Mouse (Mus musculus): ENCODE data around the gene Selenok. TPM values are rescaled to one million over a fixed set of nuclear protein-coding genes. Genes with fewer than 3 reads are reported as not detected.

Gene Selenok
- polyA plus RNA-seq, 1 experiment from 2014 or later = 150 TPM

DNA sequence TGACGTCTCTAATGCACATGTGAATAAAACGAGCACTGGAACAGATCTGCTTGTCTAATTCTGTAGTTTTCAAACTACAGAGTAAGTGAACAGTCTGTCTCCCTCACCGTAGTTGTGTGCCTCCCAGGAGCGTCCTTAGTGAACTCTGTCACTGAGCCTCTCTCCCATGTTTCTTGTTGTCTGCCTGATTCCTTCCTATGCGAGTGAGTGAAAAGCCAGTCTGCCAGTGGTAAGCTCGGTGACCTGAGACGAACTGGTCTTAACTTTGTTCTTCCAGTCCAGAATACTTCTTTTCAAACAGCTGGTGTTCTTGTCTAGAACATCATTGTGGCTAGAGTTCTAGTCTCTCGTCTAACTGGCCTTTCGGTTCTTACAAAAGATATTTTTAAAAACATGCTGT, 19.6 kb downstream of the Selenok start:
- Histone ChIP-seq H3K9me3 (ENCODE audit: low read length) (no peaks in the 10 kb centered on the region), H3K4me2 (ENCODE audit: low read depth, low read length) (no peak overlapping the region), H3K4me3 (ENCODE audit: low read depth, low read length) (no peak overlapping the region), H3K36me3 (replicated peaks; ENCODE audit: insufficient read depth, low read length) (peaks cover 88% of the 10 kb centered on the region), H3K9ac (replicated peaks) (no peak overlapping the region), H3K27ac (ENCODE audit: low read depth) (no peak overlapping the region), H3K4me1 (ENCODE audit: insufficient read depth) (no peaks in the 10 kb centered on the region), H3K27me3 (ENCODE audit: insufficient read depth, low read length) (no peaks in the 10 kb centered on the region)
- no peak for TF ChIP-seq EP300 (IDR thresholded peaks at IDR 0.05; ENCODE audit: low read depth)
- no peak for TF ChIP-seq CTCF (IDR thresholded peaks at IDR 0.05; ENCODE audit: low read depth)
- ATAC-seq (no peak), DNase-seq (no peak)
- WGBS (ENCODE audit: insufficient replicate concordance) = 88% methylated on average over 9 of the region's 9 CpGs

GRCm38 (mm10) chr14:29988337-29988736, 20.2 kb downstream of the Selenok start:
- no peaks in the 10 kb centered on the region for H3K27me3 ChIP-seq (ENCODE audit: insufficient read depth, low read length)
- H3K36me3 ChIP-seq (replicated peaks; ENCODE audit: insufficient read depth, low read length) = peaks cover 90% of the 10 kb centered on the region
- no peak overlapping the region for H3K4me2 ChIP-seq (ENCODE audit: low read depth, low read length)
- H3K27ac ChIP-seq (ENCODE audit: low read depth) = no peak overlapping the region
- no peak overlapping the region for H3K9ac ChIP-seq (replicated peaks)
- no peaks in the 10 kb centered on the region for H3K4me1 ChIP-seq (ENCODE audit: insufficient read depth)
- DNase-seq (no peak), ATAC-seq (no peak)
- H3K9me3 ChIP-seq (ENCODE audit: low read length) = no peaks in the 10 kb centered on the region
- TF ChIP-seq CTCF (IDR thresholded peaks at IDR 0.05; ENCODE audit: low read depth) (no peak), EP300 (IDR thresholded peaks at IDR 0.05; ENCODE audit: low read depth) (no peak)
- H3K4me3 ChIP-seq (ENCODE audit: low read depth, low read length) = no peak overlapping the region
- WGBS (ENCODE audit: insufficient replicate concordance) = 85% methylated on average over 4 of the region's 4 CpGs

GRCm38 (mm10) chr14:29994976-29995375, 26.9 kb downstream of the Selenok start:
- Histone ChIP-seq H3K9me3 (ENCODE audit: low read length) (no peaks in the 10 kb centered on the region), H3K27ac (ENCODE audit: low read depth) (peak overlapping the region; percentile 79), H3K36me3 (replicated peaks; ENCODE audit: insufficient read depth, low read length) (peaks cover 48% of the 10 kb centered on the region), H3K4me2 (ENCODE audit: low read depth, low read length) (no peak overlapping the region), H3K9ac (replicated peaks) (no peak overlapping the region), H3K27me3 (ENCODE audit: insufficient read depth, low read length) (no peaks in the 10 kb centered on the region), H3K4me1 (ENCODE audit: insufficient read depth) (peaks cover 21% of the 10 kb centered on the region), H3K4me3 (ENCODE audit: low read depth, low read length) (no peak overlapping the region)
- WGBS (ENCODE audit: insufficient replicate concordance) = 87% methylated on average over 4 of the region's 4 CpGs
- DNase-seq (no peak), ATAC-seq (no peak)
- TF ChIP-seq EP300 (IDR thresholded peaks at IDR 0.05; ENCODE audit: low read depth) = no peak
- no peak for TF ChIP-seq CTCF (IDR thresholded peaks at IDR 0.05; ENCODE audit: low read depth)

DNA sequence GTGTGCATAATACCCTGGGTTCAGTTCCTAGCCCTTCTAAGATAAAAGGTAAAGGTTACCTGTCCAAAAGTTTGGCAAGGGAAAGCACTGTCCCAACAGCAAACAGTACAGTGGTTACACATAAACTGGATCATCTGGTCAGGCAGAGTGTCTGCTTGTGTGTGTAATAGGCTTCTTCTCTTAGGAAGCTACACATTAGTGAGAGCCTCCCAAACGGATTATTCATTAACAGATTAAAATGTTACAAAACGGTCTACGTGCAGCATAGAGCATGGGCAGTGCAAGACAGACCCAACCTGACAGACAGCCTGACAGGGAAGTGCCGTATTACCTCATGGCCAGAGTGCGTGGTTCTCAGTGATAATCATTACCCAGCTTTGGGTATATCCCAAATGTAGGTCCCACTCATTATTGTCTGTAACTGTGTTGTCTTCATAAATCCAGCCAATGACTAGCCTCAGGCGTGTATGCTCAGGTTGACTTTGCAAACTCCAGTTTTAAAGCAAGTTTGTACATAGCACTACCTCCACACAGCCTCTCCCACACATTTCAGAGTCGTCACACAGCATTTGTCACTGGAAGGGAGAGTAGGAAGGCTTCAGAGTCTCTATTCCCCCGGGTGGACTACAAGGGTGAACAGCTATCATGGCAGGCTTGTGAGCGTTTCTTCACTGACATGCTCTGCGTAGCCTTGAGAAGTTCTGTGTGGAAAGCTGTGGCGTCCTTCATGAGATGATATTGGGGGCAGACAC, 28.1 kb downstream of the Selenok start:
- H3K27me3 ChIP-seq (ENCODE audit: insufficient read depth, low read length) = no peaks in the 10 kb centered on the region
- H3K4me2 ChIP-seq (ENCODE audit: low read depth, low read length) = no peak overlapping the region
- H3K36me3 ChIP-seq (replicated peaks; ENCODE audit: insufficient read depth, low read length) = peaks cover 37% of the 10 kb centered on the region
- peak; percentile 40 for DNase-seq
- 70% methylated on average over 11 of the region's 11 CpGs for WGBS (ENCODE audit: insufficient replicate concordance)
- H3K4me1 ChIP-seq (ENCODE audit: insufficient read depth) = peaks cover 21% of the 10 kb centered on the region
- TF ChIP-seq CTCF (IDR thresholded peaks at IDR 0.05; ENCODE audit: low read depth) (no peak), EP300 (IDR thresholded peaks at IDR 0.05; ENCODE audit: low read depth) (peak; percentile 52; the same call in 1 of the 2 replicates)
- no peaks in the 10 kb centered on the region for H3K9me3 ChIP-seq (ENCODE audit: low read length)
- ATAC-seq = peak; percentile 93
- peak overlapping the region; percentile 85 for H3K27ac ChIP-seq (ENCODE audit: low read depth)
- no peak overlapping the region for H3K9ac ChIP-seq (replicated peaks)
- H3K4me3 ChIP-seq (ENCODE audit: low read depth, low read length) = no peak overlapping the region

GRCm38 (mm10) chr14:29997345-29997744, 29.2 kb downstream of the Selenok start:
- no peak overlapping the region for H3K4me2 ChIP-seq (ENCODE audit: low read depth, low read length)
- ATAC-seq (no peak), DNase-seq (no peak)
- H3K9me3 ChIP-seq (ENCODE audit: low read length) = no peaks in the 10 kb centered on the region
- no peak overlapping the region for H3K4me3 ChIP-seq (ENCODE audit: low read depth, low read length)
- peaks cover 24% of the 10 kb centered on the region for H3K4me1 ChIP-seq (ENCODE audit: insufficient read depth)
- TF ChIP-seq CTCF (IDR thresholded peaks at IDR 0.05; ENCODE audit: low read depth) = no peak
- peak overlapping the region; percentile 85 for H3K27ac ChIP-seq (ENCODE audit: low read depth)
- no peak overlapping the region for H3K9ac ChIP-seq (replicated peaks)
- H3K36me3 ChIP-seq (replicated peaks; ENCODE audit: insufficient read depth, low read length) = peaks cover 31% of the 10 kb centered on the region
- H3K27me3 ChIP-seq (ENCODE audit: insufficient read depth, low read length) = no peaks in the 10 kb centered on the region

DNA sequence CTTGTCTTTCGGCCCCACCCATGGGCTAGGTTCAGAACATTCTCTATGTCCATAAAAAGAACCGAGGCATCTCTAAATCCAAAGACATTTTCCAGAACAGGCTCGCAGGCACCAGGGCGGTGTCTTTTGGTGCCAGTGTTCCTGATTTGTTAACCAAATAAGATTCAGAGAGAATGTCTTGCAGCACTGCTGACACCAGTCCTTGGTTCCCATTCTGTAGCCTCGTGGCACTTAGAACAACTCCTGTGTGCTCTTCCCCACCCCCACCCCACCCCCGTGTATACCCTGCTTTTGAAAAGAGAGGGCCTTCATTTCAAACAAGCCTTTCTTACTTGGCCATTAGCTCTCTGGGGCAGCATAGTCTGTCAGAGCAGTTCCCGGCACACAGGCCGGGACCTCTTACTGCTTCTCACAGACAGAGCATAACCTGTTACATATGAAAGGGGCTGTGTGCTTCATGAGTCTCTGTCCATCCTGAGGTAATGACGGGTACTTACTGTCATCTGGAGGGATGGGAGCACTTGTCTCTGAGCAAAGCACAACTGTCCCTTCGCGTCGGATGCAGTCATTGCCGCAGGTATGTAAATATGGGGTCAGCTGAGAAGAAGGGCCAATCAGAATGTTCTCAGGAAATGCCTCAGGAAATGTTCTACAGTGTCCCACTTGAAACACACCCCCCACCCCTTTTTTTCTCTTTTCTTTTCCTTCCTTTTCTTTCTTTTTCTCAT, 30.8 kb downstream of the Selenok start:
- DNase-seq (no peak), ATAC-seq (peak; percentile 46)
- H3K9ac ChIP-seq (replicated peaks) = 0 out of 2 replicates have a peak overlapping the region, but pooled peaks have one; percentile 16
- H3K4me1 ChIP-seq (ENCODE audit: insufficient read depth) = peaks cover 24% of the 10 kb centered on the region
- H3K27me3 ChIP-seq (ENCODE audit: insufficient read depth, low read length) = no peaks in the 10 kb centered on the region
- H3K4me2 ChIP-seq (ENCODE audit: low read depth, low read length) = no peak overlapping the region
- no peaks in the 10 kb centered on the region for H3K9me3 ChIP-seq (ENCODE audit: low read length)
- TF ChIP-seq EP300 (IDR thresholded peaks at IDR 0.05; ENCODE audit: low read depth) = no peak
- H3K27ac ChIP-seq (ENCODE audit: low read depth) = peak overlapping the region; percentile 85
- no peak overlapping the region for H3K4me3 ChIP-seq (ENCODE audit: low read depth, low read length)
- peaks cover 19% of the 10 kb centered on the region for H3K36me3 ChIP-seq (replicated peaks; ENCODE audit: insufficient read depth, low read length)
- 67% methylated on average over 13 of the region's 13 CpGs for WGBS (ENCODE audit: insufficient replicate concordance)
